Mouse (Mus musculus) c-Kit-positive CD71-positive TER-119-negative erythroid progenitor cells, embryonic 14.5 days (primary cell): ENCODE measurements around the gene Rhbdd1.

Experiments used
- DNase-seq: peaks from one replicate; pipeline ENCODE4 v3.0.0-alpha.2; 2013; ENCODE audit warnings: low read depth

The Rhbdd1 gene

DNA sequence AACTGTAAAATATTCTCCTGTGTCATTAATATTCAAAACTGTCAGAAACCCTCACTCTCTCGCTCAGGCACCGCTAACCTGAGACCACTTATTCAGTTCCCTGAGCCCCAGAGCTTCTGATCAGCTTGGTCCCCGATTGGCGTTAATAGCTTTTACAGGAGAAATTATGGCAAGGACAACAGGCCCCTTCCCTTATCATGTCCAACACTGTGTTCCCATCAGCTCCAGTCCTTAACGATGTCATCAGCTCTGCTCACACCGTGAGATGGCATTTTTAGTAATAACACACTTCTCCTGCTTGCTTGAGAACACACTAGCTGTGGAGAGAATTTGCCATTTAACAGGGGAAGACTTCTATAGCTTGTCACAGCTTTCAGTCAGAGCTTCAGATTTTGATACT, 48.2 kb downstream of the Rhbdd1 start:
- DNase-seq, result no peak

DNA sequence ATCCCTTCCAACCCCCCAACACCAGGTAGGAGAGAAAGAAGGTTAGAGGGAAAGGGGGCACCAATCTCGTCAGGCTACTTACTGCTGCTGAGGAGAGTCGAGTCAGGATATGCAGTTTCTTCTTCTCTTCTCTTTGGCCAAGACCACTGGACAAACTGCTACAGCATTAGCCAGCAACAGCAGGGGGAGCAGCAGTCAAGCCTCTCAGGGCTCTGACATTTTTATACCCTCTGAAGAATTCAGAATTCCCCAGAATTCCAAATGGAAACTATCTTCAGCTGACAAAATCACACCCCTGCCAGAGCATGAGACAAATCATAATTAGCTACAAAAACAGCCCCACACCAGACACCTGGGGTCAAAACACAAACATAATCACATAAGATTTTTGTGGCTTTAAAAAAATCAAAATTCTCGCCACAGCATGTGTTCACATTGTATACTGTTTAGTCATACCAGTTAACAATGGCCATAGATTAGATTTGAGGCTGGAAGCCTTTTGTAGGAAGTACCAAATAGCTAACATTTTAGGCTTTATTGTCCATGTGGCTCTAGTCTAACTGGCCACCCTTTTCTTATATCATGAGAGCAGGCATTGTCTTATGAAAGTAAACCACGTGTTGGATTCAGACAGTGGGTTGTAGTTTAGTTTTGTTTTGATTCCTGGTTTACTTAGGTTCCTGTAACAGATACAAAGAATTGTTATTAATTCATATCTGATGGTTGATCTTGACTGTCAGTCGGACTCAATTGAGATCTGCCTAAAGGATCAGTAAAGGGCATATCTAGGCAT, 55.6 kb downstream of the Rhbdd1 start:
- DNase-seq, result no peak

DNA sequence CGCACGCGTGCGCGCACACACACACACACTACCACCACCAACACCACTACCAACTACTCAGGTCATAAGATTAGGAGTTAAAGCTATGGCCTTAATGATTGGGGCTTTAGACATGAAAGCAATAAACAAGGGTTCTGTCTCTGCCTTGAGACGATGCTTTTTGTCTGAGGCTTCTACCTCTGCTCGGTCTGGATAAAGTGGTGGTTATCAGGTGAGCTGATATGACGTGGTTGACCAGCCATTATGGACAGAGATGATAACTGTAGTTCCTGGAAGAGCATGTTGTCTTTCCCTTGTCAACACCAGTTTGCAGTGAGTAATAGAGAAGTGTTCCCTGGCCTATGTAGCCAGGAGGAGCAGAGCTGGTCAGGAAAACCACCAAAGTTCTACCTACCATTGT, 57.7 kb downstream of the Rhbdd1 start:
- peak; percentile 76 for DNase-seq

DNA sequence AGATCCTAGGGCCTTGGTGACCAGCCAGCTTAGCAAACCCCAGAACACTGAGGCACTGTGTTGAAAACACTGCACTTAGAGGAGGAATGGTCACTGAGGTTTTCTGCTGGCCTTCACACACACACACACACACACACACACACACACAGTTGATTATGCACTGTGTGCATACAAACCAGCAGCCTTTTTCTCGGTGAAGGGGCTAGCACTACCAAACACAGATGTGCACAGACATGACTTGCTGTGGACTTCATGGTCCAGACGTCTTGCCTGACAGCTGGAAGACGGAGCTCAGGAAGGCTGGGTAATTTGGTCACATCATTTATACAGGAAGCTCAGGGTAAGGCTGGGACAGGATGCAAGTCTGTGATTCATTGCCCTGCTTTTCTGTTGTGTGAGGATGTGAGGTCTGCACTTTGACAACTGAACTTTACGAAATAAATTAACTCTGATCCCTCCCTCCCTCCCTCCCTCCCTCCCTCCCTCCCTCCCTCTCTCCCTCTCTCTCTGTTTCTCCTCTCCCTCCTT, 58.6 kb downstream of the Rhbdd1 start:
- no peak for DNase-seq

DNA sequence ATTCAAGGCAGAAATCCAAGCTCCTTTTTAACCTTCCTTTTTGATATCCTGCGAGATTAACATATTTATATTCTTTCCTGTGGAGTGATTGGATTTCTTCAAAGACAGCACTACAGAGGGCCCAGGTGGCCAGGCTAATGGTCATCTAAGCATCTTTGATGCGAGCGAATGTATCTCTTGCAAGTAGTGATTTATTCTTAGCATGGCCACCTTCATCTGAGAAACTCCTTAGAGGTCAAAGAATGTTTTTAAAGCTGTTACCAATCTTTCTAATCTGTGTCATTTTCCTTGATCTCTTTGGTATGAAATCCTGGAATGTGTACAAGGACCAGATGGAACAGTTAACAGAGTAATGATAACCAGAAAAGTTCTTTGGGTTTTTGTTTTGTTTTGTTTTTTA, 59.2 kb downstream of the Rhbdd1 start:
- DNase-seq, result no peak

DNA sequence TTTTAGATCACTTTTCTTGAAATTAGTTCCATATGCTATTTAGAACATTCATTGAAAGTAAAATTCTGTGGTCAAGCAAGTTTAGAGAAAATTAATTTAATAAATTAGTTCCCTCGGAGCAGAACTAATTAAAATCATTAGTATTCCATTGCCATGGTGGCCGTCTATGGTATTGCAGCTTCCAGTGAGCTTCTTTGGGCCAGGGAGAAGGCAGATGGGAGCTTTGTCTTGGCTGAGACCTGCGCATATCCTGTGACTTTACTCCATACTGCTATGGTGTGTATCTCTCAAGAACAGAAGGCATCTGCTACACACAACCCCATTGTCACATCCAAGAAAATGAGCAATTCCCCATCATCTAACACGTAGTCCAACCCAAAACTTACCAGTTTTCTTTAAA, 65.7 kb downstream of the Rhbdd1 start:
- no peak for DNase-seq

DNA sequence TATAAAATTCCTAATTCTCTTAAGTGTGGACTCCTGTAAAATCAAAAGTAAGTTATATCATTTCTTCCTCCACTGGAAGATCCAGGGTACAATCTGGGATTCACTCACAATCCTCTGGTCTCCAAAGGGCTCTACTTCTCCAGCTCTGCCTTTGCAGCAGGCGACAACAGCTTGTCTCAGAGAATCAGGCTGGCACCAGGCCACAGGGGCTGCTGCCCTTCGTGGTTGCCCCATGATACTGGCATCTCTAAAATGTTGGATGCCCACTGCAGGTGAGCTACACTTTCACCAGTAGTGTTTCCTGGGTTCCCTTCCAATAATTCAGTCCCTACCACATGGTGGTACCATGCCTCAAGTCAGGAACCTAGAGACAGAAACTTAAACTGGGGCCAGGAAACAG, 67.9 kb downstream of the Rhbdd1 start:
- DNase-seq, result no peak

DNA sequence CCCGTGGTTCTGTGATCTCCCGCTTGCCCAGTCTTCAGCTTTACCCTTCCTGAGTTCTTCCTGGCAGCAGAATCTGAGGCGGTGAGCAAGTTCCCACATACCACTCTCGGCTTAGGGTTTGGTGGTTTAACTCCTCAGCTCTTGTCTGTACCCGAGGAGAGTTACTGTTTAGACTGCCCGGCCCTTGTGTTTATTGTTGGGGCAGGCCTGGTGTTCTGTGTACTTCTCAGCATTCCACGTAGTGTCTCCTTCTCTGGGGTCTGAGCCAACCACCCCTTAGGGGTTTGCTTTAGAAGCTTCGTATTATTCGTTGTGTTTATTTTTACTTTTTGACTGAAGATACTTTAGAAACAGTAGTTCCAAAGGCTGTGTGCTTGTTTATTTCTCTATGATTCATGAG, 68.8 kb downstream of the Rhbdd1 start:
- no peak for DNase-seq

DNA sequence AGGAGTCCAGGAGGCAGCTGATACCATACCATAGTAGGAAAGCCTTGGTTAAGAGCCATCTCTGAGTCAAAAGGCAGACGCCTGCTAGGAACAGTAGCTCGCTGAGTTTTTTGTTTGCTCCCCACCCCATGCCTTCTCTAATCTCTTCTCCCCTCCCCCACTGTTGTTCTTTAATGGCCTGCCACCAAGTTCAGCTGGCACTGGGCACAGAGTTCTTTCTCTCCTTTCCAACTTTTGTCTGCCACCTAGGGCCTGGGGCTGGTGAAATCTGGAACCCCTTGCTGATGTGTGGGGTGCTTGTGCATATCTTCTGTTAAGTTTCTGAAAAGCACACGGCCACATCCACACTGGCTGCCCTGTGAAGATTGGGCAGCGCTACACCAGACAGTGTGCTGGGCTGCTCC, 69.6 kb downstream of the Rhbdd1 start:
- DNase-seq, result no peak

DNA sequence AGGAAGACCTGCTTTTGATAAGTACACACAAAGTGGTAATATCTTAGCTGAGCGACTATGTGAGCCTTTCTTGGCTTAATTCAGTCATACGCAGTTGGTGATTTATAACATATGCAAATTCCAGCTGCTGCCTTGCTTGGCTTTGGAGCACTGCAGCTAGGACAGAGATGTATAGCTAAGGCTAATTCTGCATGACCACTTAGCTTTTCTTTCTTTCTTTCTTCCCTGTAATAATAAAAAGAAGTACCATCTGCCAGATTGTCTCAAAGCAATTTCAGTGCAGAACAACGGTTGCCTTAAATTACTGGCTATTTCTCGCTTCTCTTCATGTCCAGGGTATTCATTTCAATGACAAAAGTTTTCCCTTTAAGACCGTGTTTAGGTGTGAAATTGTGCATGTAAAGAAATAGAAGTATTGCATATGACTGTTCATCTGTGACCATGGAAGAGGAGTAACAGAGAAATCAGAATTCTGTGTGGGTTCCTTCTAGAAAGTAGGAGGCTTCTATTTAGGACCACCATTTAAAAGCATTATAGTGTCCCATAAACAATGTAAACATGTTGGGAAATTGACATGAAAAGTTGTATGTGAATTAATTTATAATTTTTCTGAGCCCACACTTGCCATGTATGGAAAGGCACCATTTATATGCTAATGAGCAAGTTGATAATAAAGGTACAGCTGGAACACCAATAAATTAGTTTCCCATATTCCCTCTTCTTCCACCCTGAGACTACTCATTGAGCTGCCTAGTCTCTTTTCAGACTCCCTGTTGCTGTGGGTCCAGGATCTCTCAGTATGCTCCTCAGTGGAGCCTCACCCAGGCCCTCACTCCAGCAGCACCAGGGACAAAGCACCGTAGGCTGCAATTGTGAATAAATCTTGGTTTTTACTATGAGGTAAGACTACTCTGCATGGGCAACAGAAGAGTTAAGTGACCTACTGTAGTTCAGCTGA, 70.8 kb downstream of the Rhbdd1 start:
- DNase-seq, result no peak

DNA sequence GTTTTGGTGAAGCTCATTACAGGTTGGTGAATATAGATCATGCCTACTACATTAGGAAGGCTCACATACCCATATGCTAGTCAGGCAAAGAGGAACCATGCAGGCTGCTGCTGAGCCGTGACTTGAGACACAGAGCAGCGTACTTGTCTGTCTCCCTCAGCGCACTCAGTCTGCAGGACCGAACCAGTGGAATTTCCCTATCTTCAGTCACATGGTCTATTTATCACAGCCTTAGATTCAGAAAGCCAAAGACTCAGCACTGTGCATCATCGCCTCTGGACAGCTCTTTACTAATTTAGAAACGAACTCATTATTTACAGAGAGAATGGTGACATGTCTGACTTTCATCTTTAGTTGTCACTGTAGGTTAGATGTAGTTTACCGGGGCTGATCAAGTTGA, 73.1 kb downstream of the Rhbdd1 start:
- no peak for DNase-seq

DNA sequence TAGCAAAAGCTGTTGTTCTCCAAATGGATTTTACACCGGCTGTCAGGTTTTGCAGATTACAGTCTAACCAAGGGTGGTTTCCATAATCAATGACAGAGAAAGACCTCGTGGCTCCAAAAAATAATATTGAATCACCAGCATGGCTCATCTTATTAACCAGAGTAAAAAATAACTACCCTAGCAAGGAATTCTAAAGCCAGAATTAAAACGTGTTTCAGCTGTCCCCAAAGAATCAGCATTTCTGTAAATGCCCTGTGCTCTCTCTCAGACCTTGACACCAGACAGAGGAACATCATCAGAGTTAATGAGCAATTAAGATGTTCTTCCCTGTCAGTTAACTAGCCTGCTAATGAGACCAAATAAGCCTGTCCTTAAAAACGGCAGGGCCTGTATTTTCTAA, 79.1 kb downstream of the Rhbdd1 start:
- no peak for DNase-seq

DNA sequence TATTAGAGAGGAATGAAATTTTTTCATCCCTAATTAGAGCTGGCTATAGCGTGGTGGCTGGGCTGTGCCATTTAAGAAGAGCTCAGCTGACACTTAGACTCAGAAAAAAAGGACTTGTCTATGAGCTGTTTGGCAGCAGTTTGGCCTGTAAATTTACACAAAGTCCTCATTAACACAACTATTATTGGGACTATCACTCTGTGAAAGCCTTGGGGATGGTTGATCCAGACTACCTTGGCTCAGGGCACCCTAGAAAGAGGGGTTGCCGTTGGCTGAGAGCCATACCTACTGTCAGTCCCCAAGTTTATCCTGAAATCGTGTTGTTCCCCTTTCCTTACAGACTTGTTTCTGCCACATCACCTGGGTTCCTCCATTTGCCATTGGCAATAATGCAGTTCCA, 91.5 kb downstream of the Rhbdd1 start:
- DNase-seq, result no peak

DNA sequence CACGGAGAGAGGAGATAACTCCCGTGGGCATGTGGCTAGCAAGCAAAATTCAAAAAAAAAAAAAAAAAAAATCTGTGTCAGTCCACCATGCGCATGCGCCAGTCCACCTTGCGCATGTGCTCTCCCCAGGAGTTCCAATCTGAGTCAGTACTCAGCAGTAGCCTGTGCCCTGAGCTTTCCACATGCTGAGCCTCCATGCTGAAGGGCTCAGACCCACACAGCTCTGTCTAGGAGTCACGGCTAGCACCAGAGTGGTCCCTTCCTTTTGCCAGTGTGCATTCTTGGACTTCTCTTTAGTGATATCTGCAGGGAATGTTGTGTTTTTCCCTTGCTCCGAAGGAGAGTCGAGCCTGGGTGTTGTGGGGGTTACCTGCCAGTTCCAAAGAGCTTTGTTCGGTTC, 93.0 kb downstream of the Rhbdd1 start:
- DNase-seq, result no peak

DNA sequence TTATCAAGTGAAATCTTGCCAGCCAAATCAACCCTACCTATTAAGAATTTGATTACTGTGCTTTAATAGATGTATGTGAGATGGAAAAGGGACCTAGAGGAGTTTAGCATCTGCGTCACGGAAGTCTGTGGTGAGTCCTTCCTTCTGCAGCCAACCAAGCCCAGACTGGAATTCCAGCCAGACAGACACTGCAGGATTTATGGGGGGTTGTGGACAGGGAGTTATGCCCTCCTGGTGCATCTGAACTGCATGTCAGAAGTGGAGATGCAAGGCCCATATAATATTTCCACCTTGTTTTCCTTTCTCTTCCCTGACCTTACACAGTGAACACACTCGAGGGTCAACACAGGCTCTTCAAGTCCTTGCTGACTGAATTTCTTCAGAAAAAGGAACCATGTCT, 94.3 kb downstream of the Rhbdd1 start:
- no peak for DNase-seq

DNA sequence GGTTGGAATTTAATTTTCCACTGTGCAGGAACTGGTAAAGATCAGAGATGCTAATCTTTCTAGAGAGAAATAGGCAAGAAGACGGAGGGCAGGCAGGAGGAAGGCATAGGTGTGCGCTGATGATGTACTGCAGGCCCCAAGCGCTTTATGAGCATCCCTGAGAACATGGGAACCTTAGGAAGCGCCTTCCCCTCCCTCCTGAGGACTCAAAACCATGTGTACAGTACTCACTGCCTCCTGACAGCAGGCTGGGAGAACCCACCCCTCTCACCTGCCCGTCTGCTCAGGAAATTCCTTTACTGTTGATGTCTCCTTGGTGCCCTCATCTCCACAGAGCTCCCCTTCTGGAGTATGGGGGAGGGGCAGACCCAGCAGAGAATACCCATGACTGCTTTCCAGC, 95.3 kb downstream of the Rhbdd1 start:
- no peak for DNase-seq

DNA sequence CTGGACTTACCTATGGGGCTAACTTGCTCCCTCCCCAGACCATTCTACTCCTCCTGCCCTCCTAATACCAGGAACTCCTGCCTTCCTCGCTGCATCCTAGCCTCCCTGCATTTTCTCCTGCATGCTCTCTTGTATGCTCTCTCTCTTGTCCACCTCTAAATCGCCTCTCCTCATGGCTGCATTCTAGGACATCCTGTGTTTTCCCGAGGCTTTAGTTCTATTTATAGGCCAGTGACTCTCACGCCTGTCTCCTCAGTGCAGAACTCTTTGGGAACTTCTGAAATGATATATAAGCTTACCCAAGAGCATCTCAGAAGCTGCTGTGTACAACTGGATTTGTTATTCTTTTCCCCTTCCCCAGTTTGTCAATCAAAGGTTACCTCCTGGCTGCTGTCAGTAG, 95.8 kb downstream of the Rhbdd1 start:
- no peak for DNase-seq

DNA sequence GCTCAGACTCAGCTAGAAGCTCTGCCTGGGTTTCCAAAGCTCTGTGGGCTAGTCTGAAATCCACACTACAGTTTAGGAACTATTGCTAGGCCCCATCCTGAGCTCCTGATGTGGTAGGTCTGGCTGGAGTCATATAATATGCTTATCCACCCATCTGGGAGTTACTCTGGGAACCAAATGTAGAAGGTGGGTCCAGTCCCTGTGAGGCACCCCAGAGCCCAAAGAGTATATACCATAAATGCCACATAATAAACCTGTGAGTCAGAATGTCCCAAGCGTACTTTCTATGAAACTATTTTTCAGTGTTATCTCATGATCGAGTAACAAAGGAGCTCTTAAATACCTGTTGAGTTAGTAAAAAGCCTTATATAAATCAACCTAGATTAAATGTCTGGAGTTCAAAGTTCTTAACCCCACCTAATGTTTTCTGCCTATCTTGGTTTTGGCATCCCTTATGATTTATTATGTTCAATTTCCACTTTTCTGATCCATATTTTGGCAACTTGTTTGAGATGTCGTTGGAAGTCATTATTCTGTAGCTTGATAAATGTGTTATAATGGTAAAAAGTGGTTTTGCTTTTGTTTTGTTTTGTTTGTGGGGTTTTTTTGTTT, 98.3 kb downstream of the Rhbdd1 start:
- DNase-seq, result no peak

DNA sequence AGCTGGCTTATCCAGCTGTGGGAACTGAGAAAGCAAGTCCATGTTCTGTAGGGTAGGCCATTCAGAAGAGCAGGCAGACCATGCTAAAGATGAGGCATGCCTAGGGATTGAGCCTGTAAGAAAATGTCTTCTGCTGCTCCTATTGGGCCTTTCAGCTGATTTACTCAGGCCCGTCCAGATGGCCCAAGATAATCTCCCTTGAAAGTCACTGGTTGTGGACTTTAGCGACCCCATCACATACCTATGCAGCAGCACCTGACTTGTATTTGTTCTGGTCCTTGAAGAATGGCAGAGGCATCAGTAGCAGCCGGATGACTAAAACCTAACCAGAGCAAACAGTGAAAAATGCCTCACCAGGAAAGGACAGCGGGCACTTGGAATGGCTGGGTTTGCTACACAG, 99.4 kb downstream of the Rhbdd1 start:
- no peak for DNase-seq

DNA sequence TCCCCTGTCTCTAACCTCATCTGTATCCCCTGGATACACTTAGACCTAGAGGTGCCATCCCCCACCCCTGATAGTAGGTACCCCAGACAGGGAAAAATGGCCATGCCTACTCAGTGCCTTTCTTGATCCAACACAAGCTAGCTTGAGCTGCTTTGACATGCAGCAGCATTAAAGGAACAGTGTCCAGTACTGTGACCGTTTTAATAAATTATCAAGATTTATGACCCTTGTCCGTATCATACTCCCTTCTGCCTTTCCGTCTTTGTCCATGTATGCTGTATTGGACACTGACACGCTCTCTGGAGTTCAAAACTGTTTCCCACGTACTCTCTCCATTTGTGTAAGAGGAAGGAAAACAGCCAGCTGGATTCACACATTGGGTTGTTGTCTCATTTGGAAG, 111.5 kb downstream of the Rhbdd1 start:
- no peak for DNase-seq

DNA sequence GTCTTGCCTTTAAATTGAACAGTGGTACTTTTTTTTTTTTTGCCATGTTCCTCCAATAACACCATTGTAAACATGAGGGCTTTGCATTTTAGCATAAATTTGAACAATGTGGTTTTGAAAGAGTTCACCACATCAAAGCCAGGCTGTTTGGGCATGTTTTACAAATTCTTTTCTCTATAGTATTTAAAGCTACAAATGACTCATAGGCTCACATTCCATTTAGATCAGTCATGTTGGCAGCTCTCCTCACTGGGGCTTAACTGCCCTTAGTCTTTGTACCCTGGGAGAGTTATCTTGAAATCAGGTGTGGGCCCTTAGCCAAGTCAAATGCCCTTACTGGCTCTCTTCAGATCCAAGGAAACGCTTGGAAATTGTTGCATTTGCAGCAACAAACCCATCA, 112.8 kb downstream of the Rhbdd1 start:
- no peak for DNase-seq

DNA sequence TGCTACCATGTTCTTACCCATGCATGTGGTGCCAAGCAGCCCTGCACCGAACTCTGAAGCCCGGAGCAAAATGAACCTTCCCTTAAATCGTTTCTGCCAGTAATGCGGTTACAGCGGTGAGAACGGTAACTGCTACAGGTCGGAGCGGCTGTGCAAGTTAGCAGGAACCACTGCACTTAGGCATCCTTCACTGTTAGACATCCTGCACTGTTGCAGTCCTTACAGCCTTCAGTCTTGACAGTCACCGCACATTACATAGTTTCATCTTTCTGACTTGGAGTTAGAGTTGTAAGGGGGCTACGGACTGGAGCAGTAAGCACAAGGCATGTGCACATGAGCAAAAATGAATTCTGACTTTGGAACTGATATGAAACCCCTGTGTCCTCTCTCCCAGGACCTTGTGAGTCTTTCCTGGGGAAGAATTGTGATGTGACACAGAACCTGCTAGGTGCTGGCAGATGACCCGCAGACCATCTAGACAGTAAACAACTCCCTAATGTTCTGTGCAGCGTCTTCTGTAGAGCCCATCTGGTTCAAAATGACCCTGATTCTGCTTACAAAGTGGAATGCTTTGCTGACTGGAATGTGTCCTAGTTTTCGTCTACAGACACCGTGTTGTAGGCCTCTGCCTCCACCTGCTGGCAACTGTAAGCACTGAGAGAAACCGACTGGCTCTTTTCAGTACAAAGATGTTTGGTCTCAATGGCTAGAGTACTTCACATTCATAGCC, 116.8 kb downstream of the Rhbdd1 start:
- peak; percentile 6 for DNase-seq
